Mouse (Mus musculus): ENCODE results near the gene Serpina11. TPM values are rescaled to one million over a fixed set of nuclear protein-coding genes. Genes with fewer than 3 reads are reported as not detected.

The Serpina11 gene
- polyA plus RNA-seq (2017; shearing (Covaris generic)) = under 1 TPM in 1 of 2 experiments, not detected in 1; 0.32 TPM

DNA sequence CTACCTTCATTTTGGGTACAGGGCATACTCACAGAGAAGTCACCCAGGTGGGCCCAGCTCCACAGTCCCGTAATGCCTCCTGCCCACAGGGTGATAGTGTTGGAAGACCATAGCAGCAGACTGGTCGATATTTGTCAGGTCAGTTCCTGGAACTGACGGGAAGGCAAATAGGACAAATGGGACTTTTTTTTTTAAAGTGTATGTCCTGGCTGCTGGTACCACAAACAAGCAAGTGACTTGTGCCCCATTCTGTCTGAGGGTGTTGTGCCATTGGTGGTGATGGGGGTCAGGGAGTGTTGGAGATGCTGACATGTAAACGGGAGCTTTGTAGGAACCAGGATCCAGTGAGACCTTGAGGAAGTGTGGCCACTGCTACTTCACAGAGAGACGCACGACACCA, at the start of gene Serpina11:
TSS of gene Serpina11 (minus strand) at position 101 of the 400 bp plus-strand sequence.

DNA sequence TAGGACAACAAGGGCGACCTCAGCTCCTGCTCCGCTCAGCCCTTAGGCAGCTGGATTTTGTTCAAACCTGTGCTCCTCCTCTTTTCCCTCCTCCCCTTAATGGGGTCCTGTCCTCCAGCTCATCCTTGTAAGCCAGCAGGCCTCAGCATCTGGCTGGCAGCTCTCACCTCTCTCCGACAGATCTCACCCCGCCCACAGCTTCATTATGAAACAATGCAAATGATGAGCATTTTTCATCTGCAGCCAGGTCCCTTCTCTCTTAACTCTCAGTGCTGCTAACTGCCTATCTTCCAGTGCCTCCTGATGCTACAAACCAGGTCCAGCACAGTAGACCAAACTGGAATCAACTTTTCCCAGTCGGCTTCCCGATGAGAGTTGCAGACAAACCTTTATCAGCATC, 23.9 kb upstream of the Serpina11 start, which contains the start of gene Serpina9:
TSS of gene Serpina9 (minus strand) at position 136 of the 400 bp plus-strand sequence.

DNA sequence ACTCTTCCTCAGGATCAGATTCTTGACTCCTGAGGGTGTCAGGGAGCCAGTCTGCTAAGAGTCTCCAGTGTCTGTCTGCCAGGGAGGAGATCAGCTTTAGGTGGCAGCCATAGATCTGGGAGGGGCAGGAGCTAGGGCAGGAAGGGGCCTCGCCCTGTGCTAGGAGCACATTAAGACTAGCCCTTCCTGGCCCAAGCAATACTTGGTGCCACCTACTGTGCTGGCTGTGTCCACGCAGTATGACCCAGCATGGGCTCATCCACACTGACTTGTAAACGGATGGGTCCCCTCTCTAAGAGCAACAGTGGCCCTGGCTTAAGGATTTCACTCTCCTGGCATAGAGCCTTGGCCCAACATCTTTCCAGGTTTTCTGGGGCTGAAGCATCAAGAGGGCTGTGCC, 31.0 kb downstream of the Serpina11 start, which contains the start of gene Serpina1e:
TSS of gene Serpina1e (minus strand) at position 178 of the 400 bp plus-strand sequence.

Other genes starting within 250 kb of the Serpina11 start
- gene Serpina1d, start 216.4 kb downstream of the Serpina11 start, polyA plus RNA-seq (2017; shearing (Covaris generic)) = not detected
- not detected for gene Serpina1b, start 159.6 kb downstream of the Serpina11 start, polyA plus RNA-seq (2017; shearing (Covaris generic))
- not detected for gene Serpina1a, start 126.4 kb downstream of the Serpina11 start, polyA plus RNA-seq (2017; shearing (Covaris generic))
- gene Serpina1c, start 85.1 kb downstream of the Serpina11 start, polyA plus RNA-seq (2017; shearing (Covaris generic)) = not detected
- gene Serpina1e, start 31.0 kb downstream of the Serpina11 start, polyA plus RNA-seq (2017; shearing (Covaris generic)) = not detected
- gene Serpina9, start 23.8 kb upstream of the Serpina11 start, polyA plus RNA-seq (2017; shearing (Covaris generic)) = 1 to 10 TPM in 1 of 2 experiments, under 1 TPM in 1; 0.23 to 1.1 TPM
- gene Serpina12, start 54.5 kb upstream of the Serpina11 start, polyA plus RNA-seq (2017; shearing (Covaris generic)) = not detected
- not detected for gene Serpina5, start 111.2 kb upstream of the Serpina11 start, polyA plus RNA-seq (2017; shearing (Covaris generic))
- under 1 TPM in 1 of 2 experiments, not detected in 1; 0.14 TPM for gene Serpina3a, start 122.8 kb upstream of the Serpina11 start, polyA plus RNA-seq (2017; shearing (Covaris generic))
- gene Serpina3b, start 138.0 kb upstream of the Serpina11 start, polyA plus RNA-seq (2017; shearing (Covaris generic)) = under 1 TPM in 1 of 2 experiments, not detected in 1; 0.14 TPM
- not detected for gene Serpina3c, start 163.9 kb upstream of the Serpina11 start, polyA plus RNA-seq (2017; shearing (Covaris generic))
- 10 to 100 TPM; 21.4 to 31.2 TPM for gene Serpina3f, start 224.6 kb upstream of the Serpina11 start, polyA plus RNA-seq (2017; shearing (Covaris generic))
- gene Serpina3g, start 246.3 kb upstream of the Serpina11 start, polyA plus RNA-seq (2017; shearing (Covaris generic)) = 100 to 1,000 TPM; 208 to 543 TPM

Measured in activated CD4-positive, CD25-positive, alpha-beta regulatory T cell (primary cell).